Mouse (Mus musculus) CD4-positive helper T cell, adult 2 months (primary cell): ENCODE data around the gene Fgfr2.
"Not testable (repeated sequence)": the region's sequence is repeated elsewhere in the genome, so short reads cannot be mapped to it uniquely, and the experiment has no call there.

ENCODE experiments used
- DNase-seq: peaks from one replicate; pipeline ENCODE4 v3.0.0-alpha.2; 2012; ENCODE audit warnings: low read depth, missing footprints, low spot score

Gene Fgfr2

GRCm38 (mm10) chr7:131478403-131478802 is 1644.7 kb downstream of the Fgfr2 start:
- no peak for DNase-seq

DNA sequence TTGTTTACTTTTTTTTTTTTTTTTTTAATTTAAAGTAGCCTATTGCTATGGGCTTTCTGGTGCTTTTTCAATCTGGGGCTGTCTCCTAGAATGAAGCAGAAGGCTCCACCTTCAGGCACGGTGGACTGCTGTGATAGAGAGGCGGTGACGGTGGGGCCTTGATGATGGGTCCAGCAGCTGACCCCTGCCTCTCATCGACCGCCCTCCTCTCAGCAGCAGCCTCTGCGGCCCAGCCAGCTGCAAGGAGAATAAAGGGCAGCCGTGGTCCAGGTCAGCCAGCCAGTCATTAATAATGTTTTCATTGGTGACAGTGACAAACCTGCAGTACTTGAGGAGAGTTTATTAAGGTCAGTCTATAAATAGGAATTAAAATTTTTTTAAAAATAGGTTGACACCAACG is 1646.0 kb downstream of the Fgfr2 start:
- no peak for DNase-seq

DNA sequence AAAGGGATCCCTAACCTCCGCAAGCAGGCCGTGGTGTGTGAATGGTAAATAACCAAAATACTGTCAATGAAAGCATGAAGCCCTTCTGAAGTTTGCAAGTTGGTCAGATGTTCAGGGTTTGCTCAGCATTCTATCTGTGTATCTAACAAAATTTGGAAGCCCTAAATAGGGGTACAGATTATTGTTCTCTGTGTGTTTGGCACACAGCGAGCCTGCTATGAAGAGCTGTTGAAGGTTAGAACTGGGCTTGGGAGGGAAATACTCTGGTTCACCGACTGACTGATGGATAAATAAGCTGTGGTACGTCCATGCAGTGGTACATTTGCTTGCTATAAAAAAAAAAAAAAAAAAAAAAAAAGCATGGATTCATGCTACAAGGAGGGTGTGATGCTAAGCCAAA is 1651.6 kb downstream of the Fgfr2 start:
- no peak for DNase-seq

DNA sequence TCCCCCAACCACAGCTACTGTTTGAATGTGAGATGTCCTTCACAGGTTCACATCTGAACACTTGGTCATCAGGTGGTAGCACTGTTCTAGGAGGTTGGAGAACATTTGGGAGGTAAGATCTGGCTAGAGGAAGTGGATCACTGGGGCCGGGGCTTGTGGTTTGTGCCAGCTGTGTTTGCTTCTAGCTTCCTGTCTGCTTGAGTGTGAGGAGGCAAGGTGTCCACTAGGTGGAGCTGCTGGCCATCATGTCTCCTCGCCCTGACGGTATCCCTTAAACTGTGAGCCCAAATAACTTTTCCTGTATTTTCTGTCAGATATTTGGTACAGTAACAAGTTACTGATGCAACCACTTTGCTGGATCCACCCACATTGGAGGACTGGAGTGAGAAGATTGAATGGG is 1653.6 kb downstream of the Fgfr2 start:
- peak; percentile 29 for DNase-seq

GRCm38 (mm10) chr7:131467312-131467711 is 1655.8 kb downstream of the Fgfr2 start:
- no peak for DNase-seq

DNA sequence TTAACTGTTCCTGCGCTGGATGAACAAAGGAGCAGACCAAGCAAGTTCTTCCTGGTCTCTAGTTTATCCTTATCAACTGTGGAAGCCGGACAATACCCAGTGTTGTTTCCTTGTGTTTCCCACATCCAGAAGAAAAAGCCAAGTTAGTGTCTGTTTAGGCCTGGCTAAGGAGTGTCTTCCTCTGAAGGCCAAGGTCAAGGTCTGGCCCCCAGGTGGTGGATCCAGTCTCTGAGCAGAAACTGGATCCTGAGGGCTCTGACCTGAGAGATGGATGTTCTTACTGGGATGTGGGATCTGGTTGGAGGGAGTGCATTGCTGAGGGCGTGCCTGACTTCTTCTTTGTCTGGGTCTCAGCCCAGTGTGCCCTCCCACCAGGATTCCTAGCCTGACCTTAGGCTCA is 1657.4 kb downstream of the Fgfr2 start:
- no peak for DNase-seq

DNA sequence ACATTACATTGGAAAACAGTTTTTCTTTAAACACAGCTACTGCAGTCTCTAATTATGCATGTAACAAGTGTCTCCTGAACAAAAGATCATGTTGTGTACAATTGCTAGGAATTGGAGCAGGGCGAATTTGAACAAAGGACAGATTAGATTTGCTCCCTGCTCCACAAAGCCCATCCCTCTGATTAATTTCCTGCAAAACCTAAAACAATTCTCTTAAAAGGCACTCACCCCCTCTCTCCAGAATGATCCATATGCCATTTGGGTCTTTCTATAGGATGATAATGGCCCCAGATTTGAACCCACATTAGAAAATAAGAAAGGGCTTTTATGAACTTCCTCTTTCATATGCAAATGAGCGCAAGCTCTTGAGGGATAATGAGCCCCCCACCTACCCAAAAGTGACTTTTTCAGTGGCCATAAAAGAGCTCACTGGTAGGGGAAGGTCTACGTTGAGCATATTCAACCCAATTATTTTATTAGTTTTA is 1658.0 kb downstream of the Fgfr2 start:
- DNase-seq: no peak

DNA sequence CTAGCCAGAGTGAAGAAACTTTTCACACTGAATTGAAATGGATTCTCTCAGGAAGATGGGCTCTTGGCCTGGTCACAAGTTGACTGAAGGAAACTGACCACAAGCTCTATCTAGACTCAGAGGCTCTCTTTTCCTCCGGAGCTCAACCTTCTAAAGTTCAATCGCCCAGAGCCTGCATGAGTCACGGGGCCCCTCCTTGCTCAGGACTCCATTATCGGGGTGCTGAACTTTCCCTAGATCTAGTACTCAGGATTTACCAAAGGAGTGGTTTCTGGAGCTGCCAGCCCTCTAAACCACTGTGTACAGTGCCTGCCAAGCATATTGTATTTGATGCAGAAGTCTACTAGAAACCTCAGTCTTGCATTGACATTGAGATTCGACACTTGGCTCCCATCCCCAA is 1666.4 kb downstream of the Fgfr2 start:
- DNase-seq: no peak

DNA sequence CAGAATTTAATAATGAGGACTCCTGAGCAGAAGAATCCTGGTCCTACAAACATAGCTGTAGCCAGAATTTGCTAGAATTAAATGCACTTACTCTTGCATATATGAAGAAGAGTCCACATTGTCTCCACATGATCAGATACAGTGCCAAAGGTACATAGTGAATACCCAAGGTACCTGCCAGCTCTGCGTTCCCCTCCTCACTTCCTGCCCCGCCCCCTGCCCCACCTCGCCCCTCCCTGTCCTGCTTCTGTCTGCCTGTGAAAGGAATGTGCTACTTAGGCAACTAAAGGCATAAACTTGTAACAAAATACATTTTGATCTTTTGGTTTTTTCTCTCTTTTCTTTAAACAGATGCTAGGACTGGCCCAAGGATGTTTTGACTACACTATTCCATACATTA is 1686.1 kb downstream of the Fgfr2 start:
- no peak for DNase-seq

DNA sequence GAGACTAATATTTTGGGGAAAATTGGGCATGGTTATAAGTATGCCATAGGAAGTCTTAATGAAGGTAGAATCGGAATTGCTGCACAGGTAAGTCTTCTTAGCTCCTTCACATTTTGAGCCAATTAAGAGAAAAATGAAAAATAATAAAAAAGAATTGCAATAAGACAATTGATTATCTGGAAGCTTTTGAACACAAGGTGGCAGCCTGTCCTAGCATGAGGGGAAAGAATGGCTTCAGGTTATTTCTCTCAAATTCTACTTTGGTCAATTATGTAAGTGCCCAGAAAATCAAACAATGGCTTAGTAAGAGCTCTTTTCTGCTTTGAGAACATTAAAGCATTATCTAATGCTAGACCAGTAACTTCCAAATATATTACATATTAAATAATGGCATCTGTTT is 1688.9 kb downstream of the Fgfr2 start:
- DNase-seq: no peak

- no peak for DNase-seq
Measured at GRCm38 (mm10) chr7:131432244-131432643, 1690.9 kb downstream of the Fgfr2 start.

- DNase-seq: no peak
Measured at GRCm38 (mm10) chr7:131427331-131427730, 1695.8 kb downstream of the Fgfr2 start.

GRCm38 (mm10) chr7:131424912-131425311 is 1698.2 kb downstream of the Fgfr2 start:
- DNase-seq: no peak

GRCm38 (mm10) chr7:131417605-131418004 is 1705.5 kb downstream of the Fgfr2 start:
- DNase-seq: no peak

DNA sequence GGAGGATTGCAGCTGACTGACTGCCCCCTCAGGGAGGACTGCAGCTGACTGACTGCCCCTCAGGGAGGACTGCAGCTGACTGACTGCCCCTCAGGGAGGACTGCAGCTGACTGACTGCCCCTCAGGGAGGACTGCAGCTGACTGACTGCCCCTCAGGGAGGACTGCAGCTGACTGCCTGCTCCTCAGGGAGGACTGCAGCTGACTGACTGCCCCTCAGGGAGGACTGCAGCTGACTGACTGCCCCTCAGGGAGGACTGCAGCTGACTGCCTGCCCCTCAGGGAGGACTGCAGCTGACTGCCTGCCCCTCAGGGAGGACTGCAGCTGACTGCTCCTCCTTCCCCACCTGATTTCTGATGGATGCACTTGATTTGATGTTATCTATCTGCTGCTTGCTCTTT is 1706.4 kb downstream of the Fgfr2 start:
- DNase-seq: not testable (repeated sequence)

DNA sequence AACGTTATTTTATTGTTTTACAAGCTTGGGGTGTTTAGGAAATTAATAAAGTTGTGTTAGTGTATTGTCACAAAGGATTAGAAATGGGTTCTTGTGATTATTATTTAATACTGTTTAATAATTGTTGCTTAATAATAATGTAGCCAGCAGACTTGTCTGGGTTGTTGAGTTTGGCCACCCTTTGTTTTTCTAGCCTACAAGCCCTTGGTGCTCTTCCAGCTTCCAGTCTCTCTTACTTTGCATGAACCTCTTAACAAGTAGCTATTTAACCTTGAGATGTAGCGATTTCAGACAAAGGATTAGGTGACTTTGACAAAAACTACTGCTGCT is 1711.2 kb downstream of the Fgfr2 start:
- DNase-seq: no peak

GRCm38 (mm10) chr7:131411221-131411940 is 1711.8 kb downstream of the Fgfr2 start:
- DNase-seq: no peak

GRCm38 (mm10) chr7:131410416-131411058 is 1712.6 kb downstream of the Fgfr2 start, which contains the start of the genes Ikzf5 and Acadsb:
TSS of gene Ikzf5 (minus strand) at chr7:131410521.
TSS of gene Acadsb (plus strand) at chr7:131410601.
- DNase-seq: peak; percentile 99

DNA sequence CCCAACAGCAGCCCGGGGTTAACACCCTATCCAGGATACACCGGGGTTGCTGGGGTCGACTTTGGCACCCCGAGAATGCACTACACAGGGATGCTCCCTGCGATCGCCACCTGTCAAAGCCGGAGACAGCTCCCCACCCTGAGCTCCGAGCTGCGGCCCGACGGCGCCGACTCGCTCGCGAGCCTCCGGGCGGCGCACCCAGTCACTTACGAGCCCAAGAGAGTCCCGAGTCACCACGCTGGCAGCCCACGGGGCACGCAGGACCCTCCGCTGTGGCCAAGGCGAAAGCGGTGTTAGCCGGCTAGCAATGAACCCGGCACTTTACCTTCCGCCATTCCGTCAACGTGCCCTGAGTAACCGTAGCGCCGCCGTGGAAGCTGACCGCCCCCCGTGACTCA is 1713.2 kb downstream of the Fgfr2 start:
- no peak for DNase-seq

DNA sequence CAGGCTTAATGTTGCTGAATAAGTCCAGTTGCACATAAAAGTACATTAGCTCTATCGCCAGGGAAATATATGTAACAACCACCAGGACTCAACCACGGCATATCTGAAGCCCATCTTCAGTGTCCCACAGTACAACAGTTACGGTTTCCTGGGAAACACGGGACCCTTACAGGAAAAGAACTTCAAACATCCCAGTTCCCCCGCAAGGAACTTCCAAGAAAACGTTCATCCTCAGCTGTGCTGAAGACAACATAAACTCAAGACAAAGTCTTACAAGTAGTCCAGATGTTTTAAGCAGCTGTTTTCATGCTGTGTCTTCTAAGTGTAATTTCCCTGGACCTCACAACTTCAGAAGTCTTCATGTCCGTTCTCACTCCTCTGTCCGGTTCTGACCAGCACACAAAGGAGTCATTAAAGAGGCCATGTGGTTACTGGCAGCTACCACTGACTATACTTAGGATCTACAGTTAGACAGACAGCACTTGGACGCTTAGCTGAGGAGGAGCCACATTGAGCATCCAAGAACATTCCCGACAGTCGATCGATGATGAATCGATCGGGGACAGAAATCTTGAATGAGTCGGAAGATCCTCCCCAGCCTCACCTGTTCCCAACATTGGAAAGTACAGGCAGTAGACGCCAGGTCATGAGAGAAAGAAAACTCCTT is 1713.7 kb downstream of the Fgfr2 start:
- peak; percentile 11 for DNase-seq

GRCm38 (mm10) chr7:131391761-131392160 is 1731.4 kb downstream of the Fgfr2 start:
- not testable (repeated sequence) for DNase-seq

DNA sequence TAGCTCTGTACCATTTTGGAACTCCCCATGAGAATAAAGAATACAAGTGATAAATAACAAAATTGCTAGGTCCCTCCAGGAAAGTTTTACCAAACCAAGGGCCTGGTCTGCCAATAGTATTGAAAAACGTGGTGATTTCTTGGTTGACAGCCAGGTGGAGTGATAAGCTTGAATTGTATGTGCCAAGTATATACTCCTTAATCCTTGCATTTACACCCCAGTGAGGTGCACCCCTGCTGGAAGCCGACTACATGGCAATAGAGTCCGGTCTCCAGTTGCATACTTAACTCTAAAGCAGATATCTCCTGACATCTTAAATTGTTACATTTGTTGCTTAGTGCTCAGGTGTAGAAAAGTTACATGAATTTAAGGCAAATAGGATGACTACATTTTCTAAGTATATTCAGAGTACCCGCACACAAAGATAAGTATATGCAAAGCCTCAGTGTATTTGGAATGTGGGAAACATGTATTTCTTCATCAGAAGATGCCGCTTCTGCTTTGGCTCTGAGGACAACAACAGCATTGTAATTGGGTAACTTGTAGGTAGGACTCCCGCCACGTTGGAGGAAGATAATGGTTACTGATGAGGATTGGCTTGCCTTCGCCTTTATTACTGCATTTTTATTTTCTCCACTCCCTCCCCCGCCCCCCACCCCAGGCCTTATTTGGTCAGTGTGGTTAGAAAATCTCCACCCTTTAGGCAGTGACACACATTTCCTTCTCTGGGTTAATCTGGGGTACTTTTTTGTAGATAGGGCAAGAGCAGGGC is 1751.1 kb downstream of the Fgfr2 start:
- peak; percentile 34 for DNase-seq
